Mouse (Mus musculus): ENCODE data around the gene Tmem120b. TPM values are rescaled to one million over a fixed set of nuclear protein-coding genes. Genes with fewer than 3 reads are reported as not detected.

Tmem120b gene
- total RNA-seq, 2 experiments from 2014 or later, result 10.6 to 12.1 TPM

DNA sequence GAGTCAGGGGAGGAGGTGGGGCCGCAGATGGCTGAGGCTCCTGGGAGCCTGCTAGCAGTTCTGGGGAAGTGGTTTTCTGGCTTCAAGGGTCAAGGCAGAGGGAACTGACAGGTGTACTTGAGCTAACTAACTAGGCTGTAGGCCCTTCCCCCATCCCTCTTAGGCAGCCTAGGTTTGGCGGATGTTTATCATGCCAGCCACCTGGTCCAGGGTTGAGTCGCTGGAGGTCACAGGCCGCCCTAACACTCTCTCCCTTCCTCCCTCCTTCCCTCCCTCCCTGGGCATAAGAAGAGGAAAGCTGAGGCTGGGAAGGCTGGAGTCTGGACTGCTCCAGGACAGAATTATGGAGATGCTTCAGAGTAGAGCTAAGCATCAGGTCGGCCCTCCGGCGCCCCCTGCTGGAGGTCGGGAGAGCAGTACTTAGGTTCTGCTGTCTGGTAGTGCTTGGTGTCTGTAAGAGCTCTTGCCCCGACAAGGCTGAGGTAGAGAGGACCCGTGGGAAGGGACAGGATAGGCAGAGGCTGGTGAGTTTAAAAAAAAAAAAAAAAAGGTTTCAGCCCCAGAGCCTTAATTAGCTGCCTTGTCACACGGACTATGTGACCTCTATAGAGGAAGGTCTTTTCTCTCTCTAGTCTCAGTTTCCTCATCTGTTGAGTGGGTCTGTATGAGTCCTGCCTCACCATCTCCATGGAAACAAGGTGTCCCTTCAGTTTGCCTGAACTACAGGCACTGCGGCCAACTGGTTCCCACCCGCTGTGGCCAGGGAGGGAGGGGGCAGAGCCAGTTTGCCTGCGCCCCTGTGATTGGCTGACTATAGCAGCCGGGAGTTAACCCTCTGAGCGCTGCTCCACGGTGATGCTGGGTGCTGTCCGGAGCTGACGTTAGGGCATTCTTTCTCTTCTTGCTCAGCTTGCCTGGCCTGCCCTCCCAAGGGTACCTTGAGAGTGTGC, 81.5 kb downstream of the Tmem120b start:
- intact Hi-C loops (cut with DNase I), result loop anchor here (1.0 to 2.0 kb wide), 2 partner anchors 16 to 33 kb away; no protein-coding TSS in a partner anchor

DNA sequence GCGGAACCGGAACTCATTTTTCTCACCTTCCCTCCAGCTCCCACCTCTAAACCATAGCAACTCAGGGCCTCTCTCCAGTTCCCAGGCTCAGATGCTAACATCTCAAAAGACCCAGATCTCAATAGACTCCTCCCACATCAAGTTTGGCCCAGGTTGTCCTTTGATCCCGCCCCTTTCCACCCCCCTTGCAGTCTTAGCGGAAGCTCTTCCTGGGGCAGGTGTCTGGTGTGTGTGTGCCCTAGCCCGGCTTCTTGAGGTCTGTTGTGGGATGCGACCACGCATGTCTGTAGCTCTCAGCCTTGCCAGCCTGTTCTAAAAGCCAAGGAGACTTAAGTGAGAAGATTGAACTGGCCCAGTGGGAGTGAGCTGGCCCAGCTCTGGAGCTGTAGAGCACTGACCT, 82.4 kb downstream of the Tmem120b start:
- DNase-seq, result no peak
- intact Hi-C loops (cut with DNase I), result no loop called here

More for the DNA sequence above, 81.5 kb downstream of the Tmem120b start:
- peak; percentile 93 to 96 for DNase-seq

DNA sequence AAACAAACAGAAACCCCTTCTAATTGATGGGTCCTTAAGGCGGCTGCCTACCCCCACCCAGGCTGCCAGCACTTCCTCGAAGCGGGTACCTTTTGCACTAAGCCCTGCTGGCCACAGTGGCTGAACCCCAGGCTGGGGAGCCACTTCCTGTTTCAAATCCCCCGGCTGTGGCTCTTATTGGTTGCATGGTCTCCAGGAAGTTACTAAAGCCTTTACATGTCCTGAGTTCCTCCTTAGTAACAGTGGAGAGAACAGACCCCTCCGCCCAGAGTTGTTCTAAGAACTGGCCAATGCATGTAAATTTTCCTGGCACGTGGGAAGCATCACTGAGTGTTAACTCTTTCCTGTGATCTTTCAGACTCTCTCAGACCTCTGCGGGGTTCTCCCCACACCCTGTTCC, 82.9 kb downstream of the Tmem120b start:
- DNase-seq, result peak in 1 of 2 experiments; percentile 42
- intact Hi-C loops (cut with DNase I), result no loop called here

DNA sequence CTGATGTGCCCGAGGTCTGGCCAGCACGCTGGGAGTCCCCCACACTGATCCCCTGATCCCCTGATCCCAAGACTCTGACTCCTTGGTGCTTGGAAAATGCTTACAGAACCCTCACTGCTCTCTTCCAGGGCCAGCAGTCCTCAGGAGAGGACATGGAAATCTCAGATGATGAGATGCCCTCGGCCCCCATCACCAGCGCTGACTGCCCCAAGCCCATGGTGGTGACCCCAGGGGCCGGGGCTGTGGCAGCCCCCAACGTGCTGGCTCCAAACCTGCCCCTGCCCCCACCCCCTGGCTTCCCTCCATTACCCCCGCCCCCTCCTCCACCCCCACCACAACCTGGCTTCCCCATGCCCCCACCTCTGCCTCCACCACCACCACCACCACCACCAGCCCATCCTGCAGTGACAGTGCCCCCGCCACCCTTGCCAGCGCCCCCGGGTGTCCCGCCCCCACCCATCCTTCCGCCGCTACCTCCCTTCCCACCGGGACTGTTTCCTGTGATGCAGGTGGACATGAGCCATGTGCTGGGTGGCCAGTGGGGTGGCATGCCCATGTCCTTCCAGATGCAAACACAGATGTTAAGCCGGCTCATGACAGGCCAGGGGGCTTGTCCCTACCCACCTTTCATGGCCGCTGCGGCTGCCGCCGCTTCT, 83.6 kb downstream of the Tmem120b start:
- no peak for DNase-seq
- intact Hi-C loops (cut with DNase I), result no loop called here

DNA sequence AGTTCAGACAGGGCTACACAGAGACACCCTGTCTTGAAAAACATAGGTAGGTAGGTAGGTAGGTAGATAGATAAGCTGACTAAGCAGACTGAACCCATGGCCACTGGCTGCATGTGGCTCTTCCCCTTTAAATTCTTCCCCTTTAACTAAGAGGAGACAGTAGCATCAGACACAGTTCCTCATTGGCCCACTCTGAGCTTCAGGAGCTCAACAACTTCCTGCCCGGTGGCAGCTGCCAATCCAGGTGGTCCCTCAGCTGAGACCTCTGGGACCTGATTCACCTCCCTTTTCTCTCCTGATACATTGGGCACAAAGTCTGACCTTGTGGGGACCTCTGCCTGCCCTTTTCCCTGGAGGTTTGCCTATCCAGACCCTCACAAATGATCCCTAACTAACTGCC, 84.7 kb downstream of the Tmem120b start:
- no peak for DNase-seq
- intact Hi-C loops (cut with DNase I), result no loop called here

DNA sequence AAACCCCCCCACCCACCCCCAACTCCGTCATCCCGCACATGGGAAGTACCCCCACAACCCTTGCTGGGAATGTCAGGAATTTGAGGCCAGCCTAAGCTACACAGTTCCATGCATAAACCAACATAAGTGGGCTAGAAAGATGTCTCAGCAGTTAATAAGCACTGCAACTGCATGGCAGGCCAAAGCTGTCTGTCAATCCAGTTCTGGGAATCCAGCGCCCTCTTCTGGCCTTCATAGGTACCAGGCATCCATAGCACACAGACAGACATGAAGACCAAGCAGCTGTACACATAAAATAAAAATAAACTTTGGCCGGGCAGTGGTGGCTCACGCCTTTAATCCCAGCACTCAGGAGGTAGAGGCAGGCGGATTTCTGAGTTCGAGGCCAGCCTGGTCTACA, 87.2 kb downstream of the Tmem120b start:
- DNase-seq, result peak; percentile 68 to 81
- intact Hi-C loops (cut with DNase I), result loop anchor here (1.0 to 5.0 kb wide), 3 partner anchors 15 to 88 kb away; partner anchors contain the start of gene Tmem120b

DNA sequence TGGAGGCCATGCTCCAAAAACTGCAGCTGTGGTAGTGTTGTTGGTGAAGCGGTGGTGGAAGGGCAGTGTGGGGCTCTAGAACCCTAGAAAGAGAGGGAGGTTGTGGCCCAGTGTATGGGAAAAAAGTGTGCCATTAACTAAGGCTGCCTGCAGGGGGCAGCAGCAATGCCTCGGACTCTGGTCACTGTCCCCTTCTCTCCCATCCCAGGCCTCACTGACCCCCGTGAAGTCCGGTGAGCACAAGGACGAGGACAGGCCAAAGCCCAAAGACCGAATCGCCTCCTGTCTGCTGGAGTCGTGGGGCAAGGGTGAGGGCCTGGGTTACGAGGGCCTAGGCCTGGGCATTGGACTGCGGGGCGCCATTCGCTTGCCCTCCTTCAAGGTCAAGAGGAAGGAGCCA, 88.5 kb downstream of the Tmem120b start:
- DNase-seq, result no peak
- intact Hi-C loops (cut with DNase I), result loop anchor here (5.0 kb wide), 1 partner anchor 89 kb away; the partner anchor contains the start of gene Tmem120b

DNA sequence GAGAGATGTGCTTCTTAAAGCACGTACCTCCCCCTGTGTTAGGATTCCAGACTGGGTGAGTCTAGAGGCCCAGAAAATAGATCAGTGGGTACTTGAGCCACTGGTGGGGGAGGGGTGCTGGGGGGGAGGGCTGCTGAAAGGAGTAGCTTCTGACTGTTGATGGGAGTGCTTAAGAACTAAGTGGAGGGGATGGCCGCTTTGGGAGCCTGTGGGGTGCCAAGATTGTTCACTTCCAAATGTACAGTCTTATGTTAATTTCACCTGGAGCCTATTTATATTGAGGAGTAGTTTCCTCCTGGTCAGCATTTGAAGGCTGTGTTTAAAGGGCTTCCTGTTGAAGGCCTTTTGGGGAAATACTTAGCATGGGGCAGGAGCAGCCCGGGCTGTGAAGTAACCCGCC, 89.8 kb downstream of the Tmem120b start:
- intact Hi-C loops (cut with DNase I), result loop anchor here (5.0 kb wide), 1 partner anchor 91 kb away; the partner anchor contains the start of gene Tmem120b
- no peak for DNase-seq

DNA sequence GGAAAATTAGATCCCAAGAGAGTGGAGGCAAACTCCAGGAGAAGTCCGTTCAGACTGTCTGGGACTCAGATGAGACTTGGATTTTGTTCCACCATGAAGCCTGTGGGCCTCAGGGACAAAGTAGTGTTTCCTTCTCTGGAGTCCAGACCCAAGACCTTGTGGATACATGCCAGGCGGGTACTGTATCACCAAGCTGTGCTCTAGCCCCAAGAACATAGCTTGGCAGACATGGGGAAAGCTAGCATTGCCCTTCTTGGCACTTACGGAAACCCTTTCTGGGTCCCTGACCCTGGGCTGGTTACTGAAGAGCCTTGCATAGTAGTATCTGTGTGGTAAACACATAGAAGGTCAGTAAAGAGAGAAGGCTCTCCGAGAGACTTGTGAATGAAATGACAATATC, 91.2 kb downstream of the Tmem120b start:
- no peak for DNase-seq
- intact Hi-C loops (cut with DNase I), result loop anchor here (5.0 kb wide), 1 partner anchor 92 kb away; the partner anchor contains the start of gene Tmem120b

DNA sequence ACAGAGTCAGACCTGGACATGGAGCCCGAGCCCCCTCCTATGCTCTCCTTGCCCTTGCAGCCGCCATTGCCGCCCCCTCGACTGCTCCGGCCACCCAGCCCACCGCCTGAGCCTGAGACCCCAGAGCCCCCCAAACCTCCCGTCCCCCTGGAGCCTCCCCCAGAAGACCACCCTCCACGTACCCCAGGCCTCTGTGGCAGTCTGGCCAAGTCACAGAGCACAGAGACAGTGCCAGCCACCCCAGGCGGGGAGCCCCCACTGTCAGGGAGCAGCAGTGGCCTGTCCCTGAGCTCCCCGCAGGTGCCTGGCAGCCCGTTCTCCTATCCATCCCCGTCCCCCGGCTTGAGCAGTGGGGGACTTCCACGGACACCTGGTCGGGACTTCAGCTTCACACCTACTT, 91.7 kb downstream of the Tmem120b start:
- intact Hi-C loops (cut with DNase I), result loop anchor here (5.0 kb wide), 1 partner anchor 93 kb away; the partner anchor contains the start of gene Tmem120b

DNA sequence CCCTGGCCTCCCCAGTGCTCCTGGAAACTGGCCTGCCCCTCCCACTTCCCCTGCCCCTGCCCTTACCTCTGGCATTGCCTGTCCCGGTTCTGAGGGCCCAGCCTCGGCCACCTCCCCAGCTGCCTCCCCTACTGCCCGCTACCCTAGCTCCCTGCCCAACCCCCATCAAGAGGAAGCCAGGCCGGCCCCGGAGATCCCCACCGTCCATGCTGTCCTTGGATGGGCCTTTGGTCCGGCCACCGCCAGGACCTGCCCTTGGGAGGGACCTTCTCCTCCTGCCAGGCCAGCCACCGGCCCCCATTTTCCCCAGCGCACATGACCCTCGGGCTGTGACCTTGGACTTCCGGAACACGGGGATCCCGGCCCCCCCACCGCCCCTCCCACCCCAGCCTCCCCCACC, 92.1 kb downstream of the Tmem120b start:
- intact Hi-C loops (cut with DNase I), result no loop called here
- DNase-seq, result no peak

More for the DNA sequence above, 91.7 kb downstream of the Tmem120b start:
- DNase-seq, result no peak

DNA sequence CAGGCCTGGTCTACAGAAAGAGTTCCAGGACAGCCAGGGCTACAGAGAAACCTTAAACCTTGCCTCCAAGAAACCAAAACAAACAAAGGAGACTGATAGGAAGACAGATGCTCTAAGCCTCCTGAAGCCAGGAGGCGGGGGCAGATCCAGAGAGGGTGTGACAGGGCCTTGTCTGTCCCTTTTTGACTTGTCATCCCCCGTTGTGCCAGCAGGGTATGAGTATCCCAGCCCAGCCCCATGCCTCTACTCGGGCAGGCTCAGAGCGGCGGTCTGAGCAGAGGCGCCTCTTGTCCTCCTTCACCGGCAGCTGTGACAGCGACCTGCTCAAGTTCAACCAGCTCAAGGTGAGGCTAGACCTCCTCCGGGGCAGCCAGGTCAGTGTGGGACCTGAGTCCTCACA, 94.7 kb downstream of the Tmem120b start:
- DNase-seq, result no peak
- intact Hi-C loops (cut with DNase I), result no loop called here

DNA sequence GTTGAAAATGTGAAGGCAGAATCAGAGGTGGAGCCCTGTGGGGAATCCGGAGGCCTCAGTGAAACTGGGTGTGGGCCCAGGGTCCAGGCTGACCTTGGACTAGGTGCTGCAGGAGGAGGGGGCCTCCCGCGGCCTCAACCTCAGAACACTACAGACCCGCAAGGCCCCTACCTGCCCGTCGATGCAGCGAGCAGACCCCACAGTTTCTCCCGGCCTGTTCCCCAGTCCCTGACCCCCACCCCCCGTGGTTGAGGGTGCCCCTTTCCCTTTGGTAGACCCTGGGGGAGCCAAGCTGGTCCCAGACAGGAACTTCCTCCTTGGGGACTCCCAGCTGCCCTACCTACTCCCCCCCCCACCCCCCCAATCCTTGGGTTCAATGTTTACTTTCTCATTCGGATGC, 98.2 kb downstream of the Tmem120b start:
- intact Hi-C loops (cut with DNase I), result no loop called here
- DNase-seq, result no peak

Other genes starting within 250 kb of the Tmem120b start
- gene Anapc5, start 247.1 kb upstream of the Tmem120b start, total RNA-seq (2021), result 100 to 1,000 TPM; 162 to 181 TPM
- 10 to 100 TPM; 27.3 to 27.7 TPM for gene Rnf34, start 218.4 kb upstream of the Tmem120b start, total RNA-seq (2021)
- gene Kdm2b, start 78.6 kb upstream of the Tmem120b start, total RNA-seq (2021), result 10 to 100 TPM; 16.9 to 17.3 TPM
- gene Orai1, start 53.3 kb upstream of the Tmem120b start, total RNA-seq (2021), result 10 to 100 TPM; 17.2 to 19.5 TPM
- gene Morn3, start 21.4 kb upstream of the Tmem120b start, total RNA-seq (2021), result under 1 TPM in 1 of 2 experiments, not detected in 1; 0.93 TPM
- gene Rhof, start 64.3 kb downstream of the Tmem120b start, total RNA-seq (2021), result under 1 TPM; 0.48 to 0.61 TPM
- gene Setd1b, start 73.8 kb downstream of the Tmem120b start, total RNA-seq (2021), result 10 to 100 TPM; 18.1 to 21.3 TPM
- 10 to 100 TPM; 17.8 to 18.0 TPM for gene Psmd9, start 101.0 kb downstream of the Tmem120b start, total RNA-seq (2021)
- gene Hpd, start 114.3 kb downstream of the Tmem120b start, total RNA-seq (2021), result under 1 TPM in 1 of 2 experiments, not detected in 1; 0.41 TPM
- gene Wdr66, start 183.7 kb downstream of the Tmem120b start, total RNA-seq (2021), result under 1 TPM; 0.81 to 0.93 TPM